Mouse (Mus musculus) hindbrain, embryonic 13.5 days (tissue): Measurements from ENCODE around the gene Gm21708. TPM values are rescaled to one million over a fixed set of nuclear protein-coding genes. Genes with fewer than 3 reads are reported as not detected.
"Not testable (repeated sequence)": the region's sequence is repeated elsewhere in the genome, so short reads cannot be mapped to it uniquely, and the experiment has no call there.

Source experiments
- ATAC-seq: fragments of 200-750 bp; cut with Nextera tagmentation; 2 replicates; pipeline ENCODE4 v1.8.0; 2017; ENCODE audit warnings: moderate TSS enrichment; ENCODE audit not compliant: low FRiP score
- H3K27ac ChIP-seq: fragments of 300-500 bp; sonication (generic); 2 replicates; pipeline ENCODE4 v1.5.1; 2015; ENCODE audit warnings: inconsistent platforms, mild to moderate bottlenecking, moderate library complexity
- H3K27me3 ChIP-seq: fragments of 300-500 bp; sonication (generic); 2 replicates; pipeline ENCODE4 v1.6.1; 2015; ENCODE audit warnings: mild to moderate bottlenecking, inconsistent platforms
- H3K36me3 ChIP-seq: fragments of 300-500 bp; sonication (generic); 2 replicates; pipeline ENCODE4 v1.6.1; 2015; ENCODE audit warnings: mild to moderate bottlenecking, inconsistent platforms
- H3K4me1 ChIP-seq: fragments of 300-500 bp; sonication (generic); replicated peaks from 2 replicates; pipeline ENCODE4 v1.6.1; 2015; ENCODE audit warnings: inconsistent platforms
- H3K4me2 ChIP-seq: fragments of 300-500 bp; sonication (generic); 2 replicates; pipeline ENCODE4 v1.6.1; 2015; ENCODE audit warnings: inconsistent platforms, mild to moderate bottlenecking, moderate library complexity
- H3K4me3 ChIP-seq: fragments of 300-500 bp; sonication (generic); 2 replicates; pipeline ENCODE4 v1.5.1; 2015; ENCODE audit warnings: mild to moderate bottlenecking, inconsistent platforms
- H3K9ac ChIP-seq: fragments of 300-500 bp; sonication (generic); 2 replicates; pipeline ENCODE4 v1.6.1; 2015; ENCODE audit warnings: mild to moderate bottlenecking, inconsistent platforms
- H3K9me3 ChIP-seq: fragments of 300-500 bp; sonication (generic); 2 replicates; pipeline ENCODE4 v1.6.1; 2016; ENCODE audit warnings: inconsistent platforms
- WGBS: fragments of 180-500 bp; shearing (Covaris S2); methylation state at CpG from one replicate; pipeline ENCODE4 v1.1.7; 2015; 5-methylcytosine and 5-hydroxymethylcytosine counted together
- polyA plus RNA-seq: library from polyadenylated mRNA; unstranded; fragments of >200 nt; fragmentation: Nextera tagmentation; extraction: Ambion mirVana; gene quantifications from 2 replicates; pipeline ENCODE4 v1.2.1, GENCODE M21; 2015

Gene Gm21708
- polyA plus RNA-seq, result not detected in 2 replicates

DNA sequence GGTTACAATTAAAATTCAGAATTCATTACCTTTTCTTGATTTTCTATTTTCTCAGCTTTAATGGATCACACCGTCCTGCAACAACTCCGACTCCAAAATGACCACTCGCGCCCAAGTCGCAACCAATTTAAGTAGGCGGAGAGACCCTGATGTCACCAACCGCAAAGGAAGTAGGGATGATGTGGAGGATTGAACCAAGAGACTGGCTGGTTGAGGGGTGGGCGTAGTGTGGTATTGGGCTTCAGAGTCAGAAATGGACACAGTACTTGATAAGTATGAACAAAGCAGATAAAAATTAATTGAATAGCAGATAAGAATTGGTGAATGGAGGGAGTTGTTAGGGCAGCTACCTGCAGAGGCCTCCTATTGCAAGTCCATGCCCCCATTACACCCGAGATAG is at the start of gene Gm21708, which contains the start of gene Gm21704:
Gm21708 (minus strand) TSS at position 101 of the 400 bp plus-strand sequence.
Gm21704 (minus strand) TSS at position 101 of the 400 bp plus-strand sequence.
- not testable (repeated sequence) for H3K27ac ChIP-seq, H3K4me2 ChIP-seq, H3K9me3 ChIP-seq, ATAC-seq, H3K4me3 ChIP-seq, H3K9ac ChIP-seq, H3K36me3 ChIP-seq, H3K4me1 ChIP-seq, H3K27me3 ChIP-seq
- no CpG with 5 or more reads among the region's 9 CpGs for WGBS

Other genes starting within 250 kb of the Gm21708 start
- gene Gm21677, start 103.7 kb downstream of the Gm21708 start, polyA plus RNA-seq, result not detected in 2 replicates
- not detected in 2 replicates for gene Gm21693, start 64.8 kb downstream of the Gm21708 start, polyA plus RNA-seq
- gene Gm21704, start within 50 bp of the Gm21708 start, polyA plus RNA-seq, result not detected in 2 replicates